Mouse (Mus musculus) heart, postnatal 25 days (tissue): ENCODE results near the gene Gm9913. TPM values are rescaled to one million over a fixed set of nuclear protein-coding genes. Genes with fewer than 3 reads are reported as not detected.

Experiments used
- DNase-seq: peaks from one replicate; pipeline ENCODE4 v3.0.0; 2022; ENCODE audit warnings: low spot score
- intact Hi-C: fragments of 180-260 bp; cut with DNase I; formaldehyde crosslinking; loops from one replicate; pipeline ENCODE4 v1.15.1; 2025
- total RNA-seq, 2 experiments: library from RNA; stranded (reverse); gene quantifications; 2 replicates each; pipeline ENCODE4 v1.2.3; 2021

The Gm9913 gene
- total RNA-seq, 2 experiments from 2014 or later: 0.08 to 0.42 TPM

DNA sequence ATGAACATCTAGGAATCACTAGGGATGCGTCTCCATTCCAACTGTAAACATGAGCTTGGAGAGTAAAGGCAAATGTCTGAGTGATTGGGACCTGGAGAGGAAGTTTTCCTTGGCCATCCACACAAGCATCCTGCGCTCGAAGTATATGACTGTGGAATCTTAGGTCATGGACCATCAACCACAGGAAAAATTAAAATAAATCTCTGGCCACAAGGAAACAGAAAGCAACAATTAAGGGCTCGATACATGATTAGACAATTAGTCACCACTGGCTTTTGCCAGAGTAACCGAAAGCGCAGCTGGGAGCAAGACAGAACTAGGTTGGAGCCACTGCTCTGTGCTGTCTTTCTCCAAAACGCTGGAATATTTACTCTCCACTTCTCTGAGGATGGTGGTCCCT, 35.7 kb downstream of the Gm9913 start:
- intact Hi-C loops: no loop called here
- DNase-seq: no peak

DNA sequence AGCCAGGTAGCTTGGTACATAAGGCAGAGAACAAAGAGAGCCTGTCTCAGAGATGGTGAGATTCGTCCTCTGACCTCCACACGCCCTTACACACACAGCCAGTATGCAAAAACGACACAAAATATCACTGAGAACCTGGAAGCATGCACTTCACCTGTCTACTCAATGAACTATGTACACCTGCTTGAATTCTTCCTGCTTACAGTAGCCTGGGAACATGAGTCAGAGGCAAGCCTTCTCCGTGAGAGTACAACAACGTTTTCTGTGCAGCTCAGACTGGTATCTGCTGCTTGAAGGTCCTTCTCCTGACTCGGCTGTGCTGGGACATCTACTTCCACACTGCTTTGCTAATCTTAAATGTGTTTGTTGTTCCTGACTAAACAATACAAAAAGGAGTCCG, 36.6 kb downstream of the Gm9913 start:
- DNase-seq: no peak
- intact Hi-C loops: no loop called here

DNA sequence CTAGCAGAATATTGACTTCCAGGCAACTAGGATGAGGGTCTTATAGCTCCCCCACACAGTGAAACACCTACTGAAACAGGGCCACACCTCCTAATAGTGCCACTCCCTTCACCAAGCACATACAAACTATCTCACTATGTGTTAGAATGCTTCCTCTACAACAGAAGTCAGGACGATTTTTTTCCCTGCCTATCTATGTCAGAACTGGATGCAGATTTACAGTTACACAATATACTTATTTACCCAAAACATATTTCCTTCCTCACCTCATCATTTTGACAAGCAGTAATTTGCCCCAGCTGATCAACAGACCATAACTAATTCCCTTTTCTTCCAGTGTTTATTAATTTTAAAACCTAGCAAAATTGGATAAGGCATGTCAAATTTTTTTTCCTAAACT, 38.8 kb downstream of the Gm9913 start:
- DNase-seq: no peak
- intact Hi-C loops: no loop called here

DNA sequence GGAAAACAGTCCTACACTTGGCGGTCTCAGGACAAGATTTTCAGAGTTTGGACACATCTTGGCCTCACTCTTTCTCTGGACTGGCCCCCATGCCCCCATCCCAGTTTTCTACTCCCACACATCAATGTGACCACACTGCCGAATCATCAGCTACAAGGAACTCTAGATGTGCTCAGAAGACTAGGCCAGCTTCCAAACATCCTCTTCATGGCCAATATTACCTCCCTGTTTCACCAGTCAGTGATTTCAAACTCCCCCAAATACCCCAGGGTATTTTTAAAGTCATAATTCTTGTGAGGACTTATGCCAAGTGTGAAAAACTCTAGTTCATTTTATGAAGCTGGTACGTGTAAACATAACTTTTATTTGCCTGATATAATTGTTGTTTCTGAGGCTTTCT, 40.1 kb downstream of the Gm9913 start:
- no peak for DNase-seq
- intact Hi-C loops: no loop called here

DNA sequence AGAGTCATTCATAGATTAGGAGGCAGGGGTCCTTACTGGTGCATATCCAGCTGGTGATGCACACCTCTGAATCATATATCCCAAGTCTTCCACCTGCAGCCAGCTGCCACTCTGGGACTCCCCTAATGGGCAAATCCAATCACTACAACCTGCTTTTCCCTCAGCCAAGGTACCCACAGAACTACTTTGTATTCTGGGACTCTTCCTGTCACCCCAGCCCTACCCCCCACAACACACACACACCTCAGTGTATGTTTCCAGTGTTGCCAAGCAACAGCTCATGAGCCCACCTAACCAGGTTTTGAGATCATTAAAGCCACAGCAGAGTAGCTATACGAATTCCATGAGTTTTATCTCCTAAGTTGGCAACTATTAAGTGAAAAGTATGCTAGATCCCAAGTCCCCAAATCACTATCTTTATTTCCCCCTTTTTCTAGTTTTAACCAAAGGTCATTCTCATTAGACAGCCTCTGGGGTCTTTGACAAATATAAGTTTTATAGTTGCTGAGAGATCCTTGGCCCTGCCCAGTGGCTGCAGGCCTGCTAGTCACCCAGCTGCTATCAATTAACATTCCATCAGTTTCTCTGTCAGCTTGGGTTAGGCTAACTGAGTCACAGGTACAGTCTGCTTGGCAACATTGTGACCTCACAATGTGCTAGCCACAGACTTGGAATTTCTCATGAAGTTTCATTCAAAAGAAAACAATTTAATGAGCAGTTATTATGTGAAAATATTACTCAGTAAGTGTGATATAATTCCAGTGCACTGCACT, 44.1 kb downstream of the Gm9913 start:
- intact Hi-C loops: no loop called here
- DNase-seq: no peak

DNA sequence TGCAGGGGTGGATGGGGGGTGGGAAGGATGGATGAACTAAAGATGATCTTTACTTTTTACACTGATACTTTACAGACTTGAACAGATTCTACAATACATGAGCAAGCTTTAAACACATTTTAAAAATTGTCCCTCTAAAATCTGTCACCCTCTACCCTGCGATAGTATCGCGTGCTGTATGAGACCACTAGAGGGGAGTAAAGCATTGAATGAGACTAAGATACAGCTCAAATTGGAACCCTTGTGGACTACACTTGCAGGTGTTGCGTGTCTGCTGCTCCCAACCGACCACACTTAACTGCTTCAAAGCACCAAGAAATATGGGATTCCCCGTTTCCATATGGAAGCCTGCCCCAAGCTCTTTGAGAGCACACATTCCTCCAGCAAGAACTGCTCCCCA, 50.9 kb downstream of the Gm9913 start:
- DNase-seq: no peak
- intact Hi-C loops: no loop called here

Other genes with a start within 250 kb of the Gm9913 start
- 10 to 100 TPM; 74.5 to 83.0 TPM for gene Fbn1, start 2.9 kb downstream of the Gm9913 start, total RNA-seq
- 1 to 10 TPM; 1.4 to 1.8 TPM for gene Cep152, start 120.0 kb downstream of the Gm9913 start, total RNA-seq
- 10 to 100 TPM; 51.3 to 55.2 TPM for gene Eid1, start 168.0 kb downstream of the Gm9913 start, total RNA-seq
- gene Shc4, start 219.1 kb downstream of the Gm9913 start, total RNA-seq: under 1 TPM; 0.42 to 0.49 TPM